ENCODE assay signal across 15 mouse cellular contexts in the genomic region with DNA sequence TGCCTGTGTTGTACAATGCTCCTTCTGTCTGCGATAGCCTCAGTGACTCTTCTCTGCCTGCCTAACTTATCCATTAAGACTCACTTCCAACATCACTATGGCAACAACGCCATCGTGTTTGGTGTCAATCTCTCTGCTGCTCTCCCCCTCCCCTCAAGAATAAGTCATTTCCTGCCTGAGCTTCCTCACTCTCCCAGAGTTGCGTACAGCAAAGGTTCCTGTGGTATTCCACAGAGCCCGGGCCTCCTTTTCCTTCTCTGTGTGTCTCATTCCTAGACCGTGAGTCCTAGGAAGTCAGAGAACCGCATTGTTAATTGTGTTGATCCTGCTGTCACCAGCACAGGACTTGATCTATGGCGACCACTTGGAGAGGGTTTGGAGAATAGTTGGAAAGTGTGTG. TPM values are rescaled to one million over a fixed set of nuclear protein-coding genes. Genes with fewer than 3 reads are reported as not detected.
DNase-seq lines count a peak whose midpoint lies in the region; ATAC-seq and TF ChIP-seq lines count a peak whose summit lies in the region.
"Had no signal": no experiment of that assay in that cellular context is flagged by ENCODE, and none has a peak within 500 bp of the region (broad histone marks: within the 10 kb centered on the region; RNA-seq: fewer than 3 reads in every experiment).

No protein-coding gene starts in this region.

- no peaks in the 10 kb centered on the region for H3K36me3 ChIP-seq in heart, postnatal 0 days (replicated peaks; ENCODE audit: control insufficient read depth, insufficient read depth, low read length)
- no peaks in the 10 kb centered on the region for H3K36me3 ChIP-seq in heart, embryonic 10.5 days
- no peaks in the 10 kb centered on the region for H3K36me3 ChIP-seq in midbrain, postnatal 0 days (ENCODE audit: insufficient read depth, low read length)
- no peaks in the 10 kb centered on the region for H3K36me3 ChIP-seq in midbrain, embryonic 13.5 days
- H3K36me3 ChIP-seq in forebrain, embryonic 10.5 days (replicated peaks) = no peaks in the 10 kb centered on the region
- H3K36me3 ChIP-seq: forebrain, embryonic 15.5 days; hindbrain, embryonic 12.5 days had no signal

- no peak overlapping the region for H3K27ac ChIP-seq in heart, postnatal 0 days (ENCODE audit: low read depth)
- no peak overlapping the region for H3K27ac ChIP-seq in heart, embryonic 10.5 days
- H3K27ac ChIP-seq in midbrain, postnatal 0 days (ENCODE audit: low read depth, low read length) = no peak overlapping the region
- H3K27ac ChIP-seq in midbrain, embryonic 13.5 days = no peak overlapping the region
- H3K27ac ChIP-seq in forebrain, embryonic 10.5 days = no peak overlapping the region
- H3K27ac ChIP-seq: forebrain, embryonic 15.5 days; hindbrain, embryonic 12.5 days; left cerebral cortex, adult 2 months; liver, embryonic 14.5 days had no signal

- peak; percentile 58 for DNase-seq in heart, postnatal 0 days (ENCODE audit: low spot score)
- DNase-seq in heart, embryonic 10.5 days (ENCODE audit: low spot score) = no peak
- peak; percentile 15 for DNase-seq in midbrain, postnatal 0 days (ENCODE audit: low spot score)
- DNase-seq in embryo, embryonic 10.5 days (ENCODE audit: low spot score) = peak; percentile 42
- peak; percentile 14 for DNase-seq in mesoderm, embryonic 11.5 days (ENCODE audit: low read depth, low spot score)
- no peak for DNase-seq in cerebellum, adult 18-20 months
- DNase-seq in forebrain, embryonic 10.5 days (ENCODE audit: extremely low spot score, low spot score) = no peak
- DNase-seq: gastrocnemius, postnatal 10 days; kidney, postnatal 10 days; thymus, postnatal 36 days had no signal

- TF ChIP-seq EP300 in heart, postnatal 0 days (IDR thresholded peaks at IDR 0.05; ENCODE audit: low read depth) = no peak

- WGBS in heart, postnatal 0 days = 32% methylated on average over 8 of the region's 8 CpGs
- 30% methylated on average over 8 of the region's 8 CpGs for WGBS in heart, embryonic 10.5 days
- WGBS in midbrain, postnatal 0 days = 43% methylated on average over 8 of the region's 8 CpGs
- 66% methylated on average over 8 of the region's 8 CpGs for WGBS in midbrain, embryonic 13.5 days
- 58% methylated on average over 8 of the region's 8 CpGs for WGBS in forebrain, embryonic 10.5 days

- no peaks in the 10 kb centered on the region for H3K27me3 ChIP-seq in heart, postnatal 0 days (ENCODE audit: control insufficient read depth, insufficient read depth, low read length)
- peaks cover 34% of the 10 kb centered on the region for H3K27me3 ChIP-seq in heart, embryonic 10.5 days (ENCODE audit: insufficient read depth, poor library complexity, severe bottlenecking)
- H3K27me3 ChIP-seq in midbrain, postnatal 0 days (ENCODE audit: insufficient read depth, low read length) = peaks cover 17% of the 10 kb centered on the region
- peaks cover 41% of the 10 kb centered on the region for H3K27me3 ChIP-seq in midbrain, embryonic 13.5 days
- peaks cover 41% of the 10 kb centered on the region for H3K27me3 ChIP-seq in forebrain, embryonic 10.5 days (ENCODE audit: poor library complexity, severe bottlenecking)

- H3K4me2 ChIP-seq in heart, postnatal 0 days (ENCODE audit: low read depth, low read length) = no peak overlapping the region
- H3K4me2 ChIP-seq in midbrain, postnatal 0 days (ENCODE audit: low read depth, low read length, poor library complexity, severe bottlenecking) = no peak overlapping the region
- H3K4me2 ChIP-seq in midbrain, embryonic 13.5 days (replicated peaks) = no peak overlapping the region
- H3K4me2 ChIP-seq: forebrain, embryonic 15.5 days; hindbrain, embryonic 12.5 days had no signal

- no peaks in the 10 kb centered on the region for H3K4me1 ChIP-seq in heart, postnatal 0 days (ENCODE audit: control insufficient read depth, insufficient read depth)
- H3K4me1 ChIP-seq in heart, embryonic 10.5 days = 0 out of 2 replicates have a peak, but pooled peaks cover 7% of the 10 kb centered on the region
- H3K4me1 ChIP-seq in midbrain, postnatal 0 days (ENCODE audit: insufficient read depth, low read length) = no peaks in the 10 kb centered on the region
- H3K4me1 ChIP-seq in midbrain, embryonic 13.5 days (replicated peaks) = peaks cover 6% of the 10 kb centered on the region
- peaks cover 11% of the 10 kb centered on the region for H3K4me1 ChIP-seq in forebrain, embryonic 10.5 days

- no peak for TF ChIP-seq CTCF in heart, postnatal 0 days (IDR thresholded peaks at IDR 0.05; ENCODE audit: low read depth)
- no peak for TF ChIP-seq CTCF in midbrain, postnatal 0 days (IDR thresholded peaks at IDR 0.05)

- no peak overlapping the region for H3K9ac ChIP-seq in heart, postnatal 0 days (replicated peaks; ENCODE audit: low read depth, low read length)
- H3K9ac ChIP-seq in midbrain, postnatal 0 days (replicated peaks; ENCODE audit: low read length, poor library complexity, severe bottlenecking) = no peak overlapping the region
- no peak overlapping the region for H3K9ac ChIP-seq in midbrain, embryonic 13.5 days (replicated peaks)
- H3K9ac ChIP-seq: forebrain, embryonic 15.5 days; hindbrain, embryonic 12.5 days; liver, embryonic 14.5 days had no signal

- H3K4me3 ChIP-seq in heart, postnatal 0 days (ENCODE audit: low read depth, low read length) = no peak overlapping the region
- no peak overlapping the region for H3K4me3 ChIP-seq in heart, embryonic 10.5 days
- no peak overlapping the region for H3K4me3 ChIP-seq in midbrain, postnatal 0 days (ENCODE audit: low read depth, low read length)
- no peak overlapping the region for H3K4me3 ChIP-seq in midbrain, embryonic 13.5 days (replicated peaks)
- no peak overlapping the region for H3K4me3 ChIP-seq in forebrain, embryonic 10.5 days
- H3K4me3 ChIP-seq: forebrain, embryonic 15.5 days; hindbrain, embryonic 12.5 days; left cerebral cortex, adult 2 months had no signal

- no peaks in the 10 kb centered on the region for H3K9me3 ChIP-seq in heart, postnatal 0 days (replicated peaks; ENCODE audit: control insufficient read depth, low read length)
- H3K9me3 ChIP-seq in heart, embryonic 10.5 days = no peaks in the 10 kb centered on the region
- H3K9me3 ChIP-seq in midbrain, postnatal 0 days (ENCODE audit: low read length) = no peaks in the 10 kb centered on the region
- H3K9me3 ChIP-seq in midbrain, embryonic 13.5 days = no peaks in the 10 kb centered on the region
- no peaks in the 10 kb centered on the region for H3K9me3 ChIP-seq in forebrain, embryonic 10.5 days
- H3K9me3 ChIP-seq: forebrain, embryonic 15.5 days; hindbrain, embryonic 12.5 days had no signal

- ATAC-seq in heart, postnatal 0 days (ENCODE audit: insufficient read depth, low read depth) = peak; percentile 20; the same call in 1 of the 2 replicates
- no peak for ATAC-seq in midbrain, postnatal 0 days (ENCODE audit: low FRiP score)
- ATAC-seq in midbrain, embryonic 13.5 days = no peak
- ATAC-seq: forebrain, embryonic 15.5 days had no signal

RNA-seq across cellular contexts. Expression of gene Dock8, which starts 4.4 kb away (rescaled TPM):
- total RNA-seq in heart, postnatal 0 days (2014; rRNA removed; ENCODE audit: low replicate concordance) = 1.3 and 6.0 TPM in 2 replicates
- 1.6 and 2.4 TPM in 2 replicates for polyA plus RNA-seq in heart, postnatal 0 days (2015; fragmentation: Nextera tagmentation; extraction: Ambion mirVana)
- polyA plus RNA-seq in heart, embryonic 10.5 days (2016; fragmentation: Nextera tagmentation; extraction: Ambion mirVana) = 1.6 and 3.3 TPM in 2 replicates
- 0.44 and 0.71 TPM in 2 replicates for total RNA-seq in midbrain, postnatal 0 days (2014; rRNA removed)
- 0.47 and 0.77 TPM in 2 replicates for polyA plus RNA-seq in midbrain, postnatal 0 days (2015; fragmentation: Nextera tagmentation; extraction: Ambion mirVana)
- polyA plus RNA-seq in midbrain, embryonic 13.5 days (2015; fragmentation: Nextera tagmentation; extraction: Ambion mirVana) = 0.45 and 0.46 TPM in 2 replicates
- polyA plus RNA-seq in forebrain, embryonic 10.5 days (2016; fragmentation: Nextera tagmentation; extraction: Ambion mirVana) = 0.87 and 1.3 TPM in 2 replicates

RNA-seq across cellular contexts. Expression of gene Cbwd1, which starts 33.5 kb away (rescaled TPM):
- total RNA-seq in heart, postnatal 0 days (2014; rRNA removed; ENCODE audit: low replicate concordance) = 6.3 and 18.1 TPM in 2 replicates
- 12.8 and 13.5 TPM in 2 replicates for polyA plus RNA-seq in heart, postnatal 0 days (2015; fragmentation: Nextera tagmentation; extraction: Ambion mirVana)
- polyA plus RNA-seq in heart, embryonic 10.5 days (2016; fragmentation: Nextera tagmentation; extraction: Ambion mirVana) = 18.4 and 19.6 TPM in 2 replicates
- 9.5 and 11.7 TPM in 2 replicates for total RNA-seq in midbrain, postnatal 0 days (2014; rRNA removed)
- 6.6 and 6.8 TPM in 2 replicates for polyA plus RNA-seq in midbrain, postnatal 0 days (2015; fragmentation: Nextera tagmentation; extraction: Ambion mirVana)
- polyA plus RNA-seq in midbrain, embryonic 13.5 days (2015; fragmentation: Nextera tagmentation; extraction: Ambion mirVana) = 16.3 and 18.7 TPM in 2 replicates
- polyA plus RNA-seq in forebrain, embryonic 10.5 days (2016; fragmentation: Nextera tagmentation; extraction: Ambion mirVana) = 22.1 and 22.3 TPM in 2 replicates

Comparison
In these comparisons a context has a peak if more than half of its experiments do, and no peak if none do; other contexts are left out.
1. DNase-seq: peak in heart, postnatal 0 days (single experiment), midbrain, postnatal 0 days (single experiment), embryo, embryonic 10.5 days (single experiment) and mesoderm, embryonic 11.5 days (single experiment); none in heart, embryonic 10.5 days (single experiment), cerebellum, adult 18-20 months (0 of 2) and forebrain, embryonic 10.5 days (single experiment).